Mouse (Mus musculus) heart, adult 2 months (tissue): Measurements from ENCODE around the gene F930015N05Rik.

Experiments used
- CTCF ChIP-seq: fragments of 200-600 bp; IDR thresholded peaks from 2 replicates; pipeline ENCODE4 v1.8.1; 2022; ENCODE audit warnings: antibody characterized with exemption, mild to moderate bottlenecking, moderate library complexity
- POLR2A ChIP-seq: fragments of 200-500 bp; IDR thresholded peaks from 2 replicates; pipeline ENCODE4 v1.6.1; 2011; ENCODE audit warnings: mild to moderate bottlenecking, low read depth, low read length, control low read depth; ENCODE audit not compliant: insufficient read depth

- TF ChIP-seq CTCF (no peak), POLR2A (no peak)
Measured at GRCm38 (mm10) chr11:64396949-64397348, 39.5 kb downstream of the F930015N05Rik start.
